Mouse (Mus musculus) heart, embryonic 11.5 days (tissue): ENCODE data around the gene Trim29. TPM values are rescaled to one million over a fixed set of nuclear protein-coding genes. Genes with fewer than 3 reads are reported as not detected.

Source experiments
- ATAC-seq: fragments of 200-750 bp; cut with Nextera tagmentation; replicated peaks from 2 replicates; pipeline ENCODE4 v1.8.0; 2017; ENCODE audit warnings: moderate library complexity; ENCODE audit not compliant: insufficient number of reproducible peaks, low FRiP score, low TSS enrichment
- H3K27ac ChIP-seq: fragments of 300-500 bp; sonication (generic); 2 replicates; pipeline ENCODE4 v1.5.1; 2014; ENCODE audit warnings: mild to moderate bottlenecking, low read depth, low read length
- H3K27me3 ChIP-seq: fragments of 300-500 bp; sonication (generic); 2 replicates; pipeline ENCODE4 v1.6.1; 2014; ENCODE audit warnings: mild to moderate bottlenecking, low read length, mixed read lengths; ENCODE audit not compliant: control insufficient read depth, insufficient read depth
- H3K36me3 ChIP-seq: fragments of 300-500 bp; sonication (generic); 2 replicates; pipeline ENCODE4 v1.6.1; 2014; ENCODE audit warnings: mild to moderate bottlenecking, low read length, moderate library complexity, mixed read lengths; ENCODE audit not compliant: control insufficient read depth, insufficient read depth
- H3K4me1 ChIP-seq: fragments of 300-500 bp; sonication (generic); 2 replicates; pipeline ENCODE4 v1.6.1; 2014; ENCODE audit warnings: low read length; ENCODE audit not compliant: control insufficient read depth, insufficient read depth
- H3K4me2 ChIP-seq: fragments of 300-500 bp; sonication (generic); 2 replicates; pipeline ENCODE4 v1.6.1; 2014; ENCODE audit warnings: mild to moderate bottlenecking, moderate library complexity
- H3K4me3 ChIP-seq: fragments of 300-500 bp; sonication (generic); 2 replicates; pipeline ENCODE4 v1.5.1; 2014; ENCODE audit warnings: low read depth, low read length
- H3K9ac ChIP-seq: fragments of 300-500 bp; sonication (generic); 2 replicates; pipeline ENCODE4 v1.6.1; 2014; ENCODE audit warnings: mild to moderate bottlenecking, low read depth, low read length, moderate library complexity
- H3K9me3 ChIP-seq: fragments of 300-500 bp; sonication (generic); replicated peaks from 2 replicates; pipeline ENCODE4 v1.6.1; 2016; ENCODE audit warnings: low read length; ENCODE audit not compliant: control insufficient read depth
- WGBS: fragments of 180-500 bp; shearing (Covaris S2); extraction: QIAGEN DNeasy Blood & Tissue Kit; methylation state at CpG from one replicate; pipeline ENCODE4 v1.1.7; 2014; ENCODE audit not compliant: insufficient replicate concordance; 5-methylcytosine and 5-hydroxymethylcytosine counted together
- polyA plus RNA-seq: library from polyadenylated mRNA; unstranded; fragments of >200 nt; fragmentation: Nextera tagmentation; extraction: Ambion mirVana; gene quantifications from 2 replicates; pipeline ENCODE4 v1.2.1, GENCODE M21; 2014

Gene Trim29
- polyA plus RNA-seq, 1 experiment from 2014 or later: 0.13 TPM

DNA sequence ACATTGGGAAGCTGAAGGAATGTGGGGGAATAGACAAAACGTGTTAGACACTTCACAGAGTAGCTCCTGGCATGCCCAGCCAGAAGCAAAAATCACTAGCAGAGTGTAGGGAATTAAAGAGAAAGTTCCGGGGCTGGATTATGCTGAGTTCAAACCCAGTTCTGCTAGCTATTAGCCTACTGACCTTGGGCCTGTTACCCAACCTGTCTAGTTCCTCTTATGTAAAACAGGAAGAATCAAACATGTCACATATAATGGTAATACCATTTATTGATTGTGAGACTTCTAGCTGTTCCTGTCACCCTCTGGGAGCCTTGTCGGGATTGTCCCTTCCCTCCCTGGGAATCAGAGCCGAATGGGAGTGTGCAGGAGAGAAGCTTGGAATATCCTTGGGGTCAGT lies 7.7 kb upstream of the Trim29 start:
- no peaks in the 10 kb centered on the region for H3K4me1 ChIP-seq
- H3K27ac ChIP-seq: no peak overlapping the region
- no peak overlapping the region for H3K4me2 ChIP-seq
- no peaks in the 10 kb centered on the region for H3K36me3 ChIP-seq
- WGBS: 61% methylated on average over 4 of the region's 4 CpGs
- H3K9me3 ChIP-seq: no peaks in the 10 kb centered on the region
- no peaks in the 10 kb centered on the region for H3K27me3 ChIP-seq
- no peak overlapping the region for H3K4me3 ChIP-seq
- H3K9ac ChIP-seq: no peak overlapping the region
- no peak for ATAC-seq

- Histone ChIP-seq H3K4me3 (no peak overlapping the region), H3K27me3 (peaks cover 8% of the 10 kb centered on the region), H3K4me2 (no peak overlapping the region), H3K9me3 (no peaks in the 10 kb centered on the region), H3K4me1 (no peaks in the 10 kb centered on the region), H3K36me3 (no peaks in the 10 kb centered on the region), H3K27ac (no peak overlapping the region), H3K9ac (no peak overlapping the region)
- WGBS: 39% methylated on average over 6 of the region's 6 CpGs
- no peak for ATAC-seq
Measured at GRCm38 (mm10) chr9:43305882-43306281, 4.8 kb upstream of the Trim29 start.

DNA sequence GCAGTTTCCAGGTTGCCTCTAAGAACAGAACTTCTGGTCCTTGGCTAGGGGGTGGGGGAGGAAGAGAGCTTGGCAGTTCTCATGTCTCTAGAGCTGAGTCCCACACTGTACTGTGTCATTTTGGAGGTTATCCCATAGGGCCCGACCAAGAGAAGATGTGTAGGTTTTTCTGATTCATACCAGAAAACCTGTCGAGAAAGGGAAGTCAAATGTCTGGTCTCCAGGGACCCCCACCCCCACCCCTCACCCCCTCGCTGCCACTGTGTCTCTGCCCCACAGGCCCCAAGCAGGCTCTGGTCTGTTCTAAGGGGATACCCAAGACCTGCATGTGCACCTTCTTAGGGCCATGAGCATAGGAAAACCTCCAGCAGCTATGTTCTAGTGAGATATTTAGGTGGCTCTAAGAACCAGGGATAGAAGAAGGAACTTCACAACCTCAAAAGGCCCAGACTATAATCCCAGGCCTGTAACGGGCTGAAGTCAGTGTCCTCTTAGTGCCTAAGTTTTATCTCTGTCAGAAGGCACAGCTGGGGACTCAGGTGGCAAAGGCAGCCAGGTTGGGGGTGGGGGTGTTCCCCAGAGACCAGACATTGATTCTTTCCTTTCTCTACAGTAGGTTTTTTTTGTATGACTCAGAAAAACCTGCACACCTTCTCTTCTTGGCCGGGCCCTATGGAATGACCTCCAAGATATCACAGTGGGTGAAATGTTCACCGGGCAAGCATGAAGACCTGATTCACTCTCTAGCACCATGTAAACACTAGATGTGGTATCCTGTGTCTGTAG lies 1.4 kb upstream of the Trim29 start:
- H3K27me3 ChIP-seq: peaks cover 12% of the 10 kb centered on the region
- no peak overlapping the region for H3K9ac ChIP-seq
- no peaks in the 10 kb centered on the region for H3K4me1 ChIP-seq
- H3K4me3 ChIP-seq: no peak overlapping the region
- H3K27ac ChIP-seq: no peak overlapping the region
- no peak overlapping the region for H3K4me2 ChIP-seq
- H3K36me3 ChIP-seq: no peaks in the 10 kb centered on the region
- no peaks in the 10 kb centered on the region for H3K9me3 ChIP-seq
- WGBS: 71% methylated on average over 6 of the region's 6 CpGs
- no peak for ATAC-seq

- Histone ChIP-seq H3K9ac (no peak overlapping the region), H3K27me3 (peaks cover 14% of the 10 kb centered on the region), H3K36me3 (no peaks in the 10 kb centered on the region), H3K4me1 (no peaks in the 10 kb centered on the region), H3K4me3 (no peak overlapping the region), H3K4me2 (no peak overlapping the region), H3K9me3 (no peaks in the 10 kb centered on the region), H3K27ac (no peak overlapping the region)
- no peak for ATAC-seq
- 77% methylated on average over 7 of the region's 7 CpGs for WGBS
Measured at GRCm38 (mm10) chr9:43312190-43312589, 1.5 kb downstream of the Trim29 start.

DNA sequence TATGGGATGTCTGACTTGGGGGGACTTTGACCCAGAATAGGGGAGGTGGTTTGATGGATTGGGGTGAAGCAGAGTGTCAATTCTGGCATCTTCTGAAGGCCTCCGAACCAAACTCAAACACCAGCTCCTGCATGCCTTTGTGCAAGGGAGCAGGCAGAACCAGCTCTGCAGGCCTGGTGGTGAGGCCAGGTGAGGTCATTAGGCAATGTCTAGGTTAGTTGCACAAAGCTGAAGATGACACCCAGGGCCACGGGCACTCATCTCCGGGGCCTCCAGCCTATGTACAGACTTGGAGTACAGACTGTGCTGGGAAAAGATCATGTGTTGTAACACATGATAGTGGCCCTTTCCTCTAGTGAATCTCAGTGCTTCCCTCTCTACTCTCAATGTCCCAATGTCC lies 3.2 kb downstream of the Trim29 start:
- no peak overlapping the region for H3K9ac ChIP-seq
- WGBS: 69% methylated on average over 3 of the region's 3 CpGs
- peaks cover 14% of the 10 kb centered on the region for H3K27me3 ChIP-seq
- no peak overlapping the region for H3K4me3 ChIP-seq
- ATAC-seq: no peak
- no peak overlapping the region for H3K27ac ChIP-seq
- no peaks in the 10 kb centered on the region for H3K36me3 ChIP-seq
- no peaks in the 10 kb centered on the region for H3K4me1 ChIP-seq
- H3K4me2 ChIP-seq: no peak overlapping the region
- no peaks in the 10 kb centered on the region for H3K9me3 ChIP-seq

- ATAC-seq: no peak
- no peak overlapping the region for H3K9ac ChIP-seq
- 60% methylated on average over 3 of the region's 3 CpGs for WGBS
- no peaks in the 10 kb centered on the region for H3K36me3 ChIP-seq
- H3K27me3 ChIP-seq: peaks cover 10% of the 10 kb centered on the region
- H3K4me2 ChIP-seq: no peak overlapping the region
- no peaks in the 10 kb centered on the region for H3K9me3 ChIP-seq
- no peaks in the 10 kb centered on the region for H3K4me1 ChIP-seq
- H3K27ac ChIP-seq: no peak overlapping the region
- H3K4me3 ChIP-seq: no peak overlapping the region
Measured at GRCm38 (mm10) chr9:43315320-43315950, 4.8 kb downstream of the Trim29 start.

- no peak for ATAC-seq
- WGBS: 81% methylated on average over 4 of the region's 4 CpGs
- H3K27ac ChIP-seq: no peak overlapping the region
- no peaks in the 10 kb centered on the region for H3K9me3 ChIP-seq
- no peak overlapping the region for H3K4me3 ChIP-seq
- H3K4me1 ChIP-seq: no peaks in the 10 kb centered on the region
- no peaks in the 10 kb centered on the region for H3K36me3 ChIP-seq
- H3K9ac ChIP-seq: no peak overlapping the region
- no peak overlapping the region for H3K4me2 ChIP-seq
- peaks cover 5% of the 10 kb centered on the region; the same call in 1 of the 2 replicates for H3K27me3 ChIP-seq
Measured at GRCm38 (mm10) chr9:43316466-43316865, 5.8 kb downstream of the Trim29 start.

DNA sequence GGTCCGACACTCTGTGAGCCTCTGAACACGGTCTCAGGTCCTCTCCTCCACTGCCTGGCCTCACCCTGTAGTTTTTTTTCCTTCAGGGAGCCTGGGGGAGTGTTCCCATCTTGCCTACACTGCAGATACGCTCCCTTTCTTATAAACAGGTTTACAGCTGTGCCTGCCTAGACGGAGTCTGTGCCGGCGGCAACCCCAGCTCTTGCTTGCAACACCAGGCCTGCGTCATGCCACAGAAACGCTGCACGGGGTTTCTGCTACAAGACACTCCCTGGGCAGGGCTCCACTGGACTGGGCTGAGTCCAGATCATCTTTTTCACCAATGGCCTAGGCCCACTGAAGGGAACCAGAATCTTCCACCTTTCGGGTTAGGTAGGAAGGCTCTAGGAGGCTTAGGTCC lies 8.0 kb downstream of the Trim29 start:
- Histone ChIP-seq H3K9me3 (no peaks in the 10 kb centered on the region), H3K27ac (no peak overlapping the region), H3K4me2 (no peak overlapping the region), H3K36me3 (no peaks in the 10 kb centered on the region), H3K27me3 (0 out of 2 replicates have a peak, but pooled peaks cover 2% of the 10 kb centered on the region), H3K9ac (no peak overlapping the region), H3K4me1 (no peaks in the 10 kb centered on the region), H3K4me3 (no peak overlapping the region)
- WGBS: 69% methylated on average over 10 of the region's 10 CpGs
- no peak; the same call in 1 of the 2 replicates for ATAC-seq
